Mouse (Mus musculus) left cerebral cortex, postnatal 36 days (tissue): ENCODE data around the gene Minpp1. TPM values are rescaled to one million over a fixed set of nuclear protein-coding genes. Genes with fewer than 3 reads are reported as not detected.
A peak's percentile ranks its signal among the peaks of the same experiment; 100 is the strongest.
"Not testable (repeated sequence)": the region's sequence is repeated elsewhere in the genome, so short reads cannot be mapped to it uniquely, and the experiment has no call there.

Experiments used
- DNase-seq, 2 experiments: peaks; one replicate each; pipeline ENCODE4 v3.0.0; 2021 to 2022; ENCODE audit warnings: low spot score in 2 of 2, mixed read lengths in 1 of 2
- intact Hi-C: fragments of 180-260 bp; cut with DNase I; formaldehyde crosslinking; loops from one replicate; pipeline ENCODE4 v1.15.1; 2025
- total RNA-seq, 2 experiments: library from RNA; stranded (reverse); gene quantifications; 2 replicates each; pipeline ENCODE4 v1.2.3; 2021

Minpp1 gene
- total RNA-seq, 2 experiments from 2014 or later = 68.4 to 73.9 TPM

- DNase-seq = peak; percentile 68 to 72
- intact Hi-C loops = not testable (repeated sequence)
Measured at GRCm38 (mm10) chr19:32486106-32486724, 646 bp downstream of the Minpp1 start.

- DNase-seq = no peak
- intact Hi-C loops = no loop called here
Measured at GRCm38 (mm10) chr19:32487595-32488255, 2.2 kb downstream of the Minpp1 start.

GRCm38 (mm10) chr19:32489166-32489895, 3.8 kb downstream of the Minpp1 start:
- intact Hi-C loops = no loop called here
- DNase-seq = no peak

- intact Hi-C loops = no loop called here
- DNase-seq = no peak
Measured at GRCm38 (mm10) chr19:32490976-32491375, 5.4 kb downstream of the Minpp1 start.

GRCm38 (mm10) chr19:32492339-32492738, 6.8 kb downstream of the Minpp1 start:
- intact Hi-C loops = no loop called here
- no peak for DNase-seq

GRCm38 (mm10) chr19:32492981-32493380, 7.4 kb downstream of the Minpp1 start:
- intact Hi-C loops = no loop called here
- no peak for DNase-seq

GRCm38 (mm10) chr19:32493471-32493870, 7.9 kb downstream of the Minpp1 start:
- no peak for DNase-seq
- intact Hi-C loops = no loop called here

- DNase-seq = no peak
- intact Hi-C loops = no loop called here
Measured at GRCm38 (mm10) chr19:32494611-32495010, 9.0 kb downstream of the Minpp1 start.

GRCm38 (mm10) chr19:32495034-32495433, 9.5 kb downstream of the Minpp1 start:
- DNase-seq = no peak
- intact Hi-C loops = no loop called here

GRCm38 (mm10) chr19:32497411-32497810, 11.8 kb downstream of the Minpp1 start:
- DNase-seq = no peak

GRCm38 (mm10) chr19:32498002-32498401, 12.4 kb downstream of the Minpp1 start:
- intact Hi-C loops = no loop called here
- no peak for DNase-seq

More at GRCm38 (mm10) chr19:32497411-32497810, 11.8 kb downstream of the Minpp1 start:
- intact Hi-C loops = no loop called here

- DNase-seq = no peak
- intact Hi-C loops = loop anchor here (5.0 kb wide), 1 partner anchor 191 kb away; no protein-coding TSS in a partner anchor
Measured at GRCm38 (mm10) chr19:32501414-32501813, 15.8 kb downstream of the Minpp1 start.

GRCm38 (mm10) chr19:32506081-32506480, 20.5 kb downstream of the Minpp1 start:
- intact Hi-C loops = no loop called here
- DNase-seq = no peak

GRCm38 (mm10) chr19:32506514-32506913, 20.9 kb downstream of the Minpp1 start:
- intact Hi-C loops = no loop called here
- no peak for DNase-seq

GRCm38 (mm10) chr19:32507100-32507499, 21.5 kb downstream of the Minpp1 start:
- intact Hi-C loops = no loop called here
- no peak for DNase-seq

GRCm38 (mm10) chr19:32507526-32507925, 22.0 kb downstream of the Minpp1 start:
- intact Hi-C loops = no loop called here
- no peak for DNase-seq

GRCm38 (mm10) chr19:32510267-32510666, 24.7 kb downstream of the Minpp1 start:
- DNase-seq = no peak
- intact Hi-C loops = no loop called here

GRCm38 (mm10) chr19:32510962-32511361, 25.4 kb downstream of the Minpp1 start:
- intact Hi-C loops = no loop called here

GRCm38 (mm10) chr19:32512518-32512917, 26.9 kb downstream of the Minpp1 start:
- intact Hi-C loops = no loop called here
- DNase-seq = no peak

More at GRCm38 (mm10) chr19:32510962-32511361, 25.4 kb downstream of the Minpp1 start:
- DNase-seq = no peak

GRCm38 (mm10) chr19:32516575-32516974, 31.0 kb downstream of the Minpp1 start:
- intact Hi-C loops = no loop called here
- DNase-seq = no peak

GRCm38 (mm10) chr19:32521446-32521845, 35.9 kb downstream of the Minpp1 start:
- intact Hi-C loops = no loop called here

More at GRCm38 (mm10) chr19:32521446-32521845, 35.9 kb downstream of the Minpp1 start:
- no peak for DNase-seq
